Mouse (Mus musculus) retina, embryonic 14.5 days (tissue): ENCODE measurements around the gene Olfr323.

Experiments used
- DNase-seq: peaks from one replicate; pipeline ENCODE4 v3.0.0-alpha.2; 2015; ENCODE audit warnings: low spot score

The Olfr323 gene

GRCm38 (mm10) chr11:58602800-58603560, 27.3 kb downstream of the Olfr323 start:
- DNase-seq = no peak

GRCm38 (mm10) chr11:58602062-58602461, 28.2 kb downstream of the Olfr323 start:
- DNase-seq = no peak

- no peak for DNase-seq
Observed at GRCm38 (mm10) chr11:58597837-58598236, 32.5 kb downstream of the Olfr323 start.

DNA sequence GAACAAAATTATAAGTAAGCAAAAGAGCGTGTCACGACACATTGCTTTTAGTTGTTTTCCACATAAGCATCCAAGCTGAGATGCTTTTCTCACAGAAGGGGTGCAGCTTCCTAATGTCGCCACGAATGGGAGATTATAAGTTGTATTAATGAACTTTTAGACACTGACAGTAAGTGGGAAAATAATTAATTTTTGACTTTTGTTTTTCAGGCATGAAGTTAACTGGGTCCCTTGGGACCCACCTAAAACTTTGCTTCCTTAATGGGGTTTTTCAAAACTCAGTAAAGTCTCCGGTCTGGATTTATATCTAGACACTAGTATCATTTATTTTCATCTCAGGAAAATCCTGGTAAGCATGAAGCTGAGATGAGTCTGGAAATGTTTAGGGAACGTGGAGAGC, 35.5 kb downstream of the Olfr323 start, which contains the start of gene Olfr324:
Gene Olfr324 (plus strand): TSS at position 301 of the 400 bp plus-strand sequence.
- DNase-seq = no peak

- DNase-seq = no peak
Observed at GRCm38 (mm10) chr11:58588620-58589250, 41.6 kb downstream of the Olfr323 start.

- DNase-seq = peak; percentile 87
Observed at GRCm38 (mm10) chr11:58587898-58588348, 42.4 kb downstream of the Olfr323 start.

DNA sequence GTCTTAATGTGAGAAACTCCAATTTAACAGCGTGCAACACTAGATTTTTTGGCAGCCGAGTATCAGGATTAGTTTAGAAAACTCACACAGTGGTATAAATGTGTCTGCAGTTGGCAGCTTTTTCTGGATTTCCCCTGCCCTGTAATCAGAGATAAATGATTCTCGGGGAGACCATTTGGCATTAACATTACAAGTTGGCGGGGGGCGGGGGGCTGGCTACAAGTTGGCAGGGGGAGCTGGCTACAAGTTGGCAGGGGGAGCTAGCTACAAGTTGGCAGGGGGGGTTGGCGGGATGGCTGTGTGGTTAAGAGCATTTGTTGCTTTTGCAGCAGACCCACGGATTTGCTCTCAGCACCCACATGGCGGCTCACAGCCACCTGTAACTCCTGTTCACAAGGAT, 51.7 kb downstream of the Olfr323 start:
- DNase-seq = no peak

GRCm38 (mm10) chr11:58577430-58577829, 52.9 kb downstream of the Olfr323 start, which contains the start of gene Olfr325:
Gene Olfr325, plus strand, starts transcription at chr11:58577730.
- DNase-seq = no peak
